Mouse (Mus musculus): ENCODE results near the gene Tbc1d1. TPM values are rescaled to one million over a fixed set of nuclear protein-coding genes. Genes with fewer than 3 reads are reported as not detected.

Tbc1d1 gene
- total RNA-seq (2021): 10 to 100 TPM; 22.2 to 24.3 TPM
- long read RNA-seq, full-length matches to known transcripts: 2 of 10 reads
- long read RNA-seq, partial matches to known transcripts: 4 of 10 reads
- long read RNA-seq, other reads (novel, unspliced or antisense): 4 of 10 reads

DNA sequence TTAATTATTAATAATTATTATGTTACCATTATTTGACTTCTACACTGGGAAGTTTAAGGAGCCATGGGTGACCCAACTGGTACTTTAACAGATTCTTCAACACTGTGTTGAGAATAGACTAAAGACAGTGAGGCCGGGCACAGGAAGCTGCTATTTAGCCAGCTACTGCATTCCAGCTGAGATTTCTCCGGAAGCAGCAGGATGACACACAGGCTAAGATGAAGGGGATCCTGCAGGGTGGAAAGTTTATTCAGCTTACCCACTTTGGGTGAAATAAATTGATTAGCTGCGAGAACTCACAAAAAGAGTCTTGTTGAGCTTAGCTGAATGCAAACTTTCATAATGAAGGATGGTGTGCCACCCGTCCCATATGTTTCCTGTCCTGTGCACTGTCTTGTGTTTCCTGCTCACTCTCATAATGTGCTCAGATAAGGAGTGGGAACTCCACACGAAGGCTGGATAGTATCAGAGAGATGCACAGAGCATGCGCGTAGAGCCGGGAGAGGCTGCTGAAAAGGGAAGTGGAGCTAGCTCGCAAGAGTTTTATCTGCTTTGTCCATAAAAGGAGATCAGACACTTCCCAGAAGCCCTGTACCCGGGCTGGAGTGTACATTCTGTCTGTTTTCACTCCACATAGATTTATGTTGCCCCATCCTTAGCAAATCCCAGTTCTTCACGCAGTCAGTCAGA is at the start of gene Tbc1d1:
Tbc1d1 (plus strand) TSS at position 445 of the 690 bp plus-strand sequence.
- DNase-seq (ENCODE audit: low spot score in 2 of 2): no peak

DNA sequence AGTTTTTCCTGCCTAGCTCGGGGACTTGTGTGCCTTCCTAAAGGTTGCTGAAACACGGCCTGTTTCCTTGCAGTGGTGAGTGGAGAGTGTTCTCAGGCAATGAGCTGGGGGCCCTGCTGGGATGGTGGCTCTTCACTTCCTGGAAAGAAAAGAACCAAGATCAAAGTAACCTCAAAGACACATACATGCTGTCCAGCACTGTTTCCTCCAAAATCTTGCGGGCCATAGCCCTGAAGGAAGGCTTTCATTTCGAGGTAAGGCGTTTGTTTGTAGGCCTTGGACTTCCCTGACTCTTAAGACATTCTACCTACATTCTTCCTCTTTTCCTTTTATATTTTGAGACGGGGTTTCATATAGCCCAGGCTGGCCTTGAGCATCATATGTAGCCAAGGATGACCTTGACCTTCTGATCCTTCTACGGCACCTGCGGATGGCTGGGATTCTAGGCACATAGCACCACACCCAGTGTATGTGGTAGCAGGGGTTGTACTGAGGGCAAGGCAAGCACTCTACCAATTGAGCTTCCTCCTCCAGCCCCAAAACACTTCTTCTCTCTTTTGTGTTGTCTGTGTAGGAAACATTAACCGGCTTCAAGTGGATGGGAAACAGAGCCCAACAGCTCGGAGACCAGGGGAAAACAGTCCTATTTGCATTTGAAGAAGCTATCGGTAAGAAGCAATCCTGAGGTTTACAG is 48.4 kb upstream of the Tbc1d1 start:
- no peak for DNase-seq (ENCODE audit: low spot score in 2 of 2)

DNA sequence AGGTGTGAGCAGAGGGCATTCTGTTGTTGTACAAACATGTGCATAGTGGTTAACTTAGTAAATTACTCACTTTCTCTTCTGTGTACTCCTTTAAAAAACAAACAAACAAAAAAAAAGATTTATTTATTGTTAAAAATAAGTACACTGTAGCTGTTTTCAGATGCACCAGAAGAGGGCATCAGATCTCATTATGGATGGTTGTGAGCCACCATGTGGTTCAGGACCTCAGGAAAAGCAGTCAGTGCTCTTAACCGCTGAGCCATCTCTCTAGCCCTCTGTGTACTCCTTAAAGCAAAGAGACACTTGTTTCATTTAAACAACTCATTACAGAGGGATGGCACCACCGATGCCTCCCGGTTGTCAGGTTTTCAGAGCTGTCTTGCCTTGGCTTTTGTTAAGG is 46.9 kb upstream of the Tbc1d1 start:
- no peak for DNase-seq (ENCODE audit: low spot score in 2 of 2)

DNA sequence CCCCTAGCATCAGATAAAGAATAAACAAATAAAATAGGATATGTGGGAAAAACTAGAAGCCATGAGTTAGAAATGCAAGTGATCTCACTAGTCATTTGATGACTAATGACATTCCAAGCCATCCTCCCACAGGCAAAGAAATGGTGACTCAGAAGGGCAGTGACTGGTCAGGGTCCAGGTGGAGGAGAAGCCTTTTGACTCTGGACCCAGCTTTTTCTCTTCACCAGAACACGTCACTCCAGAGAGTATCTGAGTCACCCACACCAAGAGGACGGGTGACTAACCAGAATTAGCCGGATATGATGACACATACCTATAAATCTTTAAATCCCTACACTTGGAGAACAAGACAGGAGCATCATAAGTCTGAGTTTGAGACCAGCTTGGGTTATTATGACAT is 43.7 kb upstream of the Tbc1d1 start:
- no peak for DNase-seq (ENCODE audit: low spot score in 2 of 2)

DNA sequence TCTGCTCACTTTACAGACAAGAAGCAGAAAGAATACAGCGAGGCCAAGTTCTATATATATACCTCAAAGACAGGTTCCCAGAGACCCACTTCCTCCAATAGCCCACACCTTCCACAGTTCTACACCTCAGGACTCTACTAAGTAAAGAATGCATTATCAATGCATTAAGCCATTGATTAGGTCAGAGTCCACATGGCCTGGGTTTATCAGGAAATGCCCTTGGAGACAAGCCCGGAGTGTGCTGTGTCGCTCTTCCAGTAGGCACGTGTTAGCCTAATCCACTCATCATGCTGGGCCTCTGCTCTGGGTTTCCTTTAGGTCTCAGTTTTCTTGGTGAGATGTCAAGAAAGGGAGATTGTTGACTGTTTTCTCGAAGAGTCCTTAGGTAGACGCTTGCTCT is 41.9 kb upstream of the Tbc1d1 start:
- DNase-seq (ENCODE audit: low spot score in 2 of 2): no peak

DNA sequence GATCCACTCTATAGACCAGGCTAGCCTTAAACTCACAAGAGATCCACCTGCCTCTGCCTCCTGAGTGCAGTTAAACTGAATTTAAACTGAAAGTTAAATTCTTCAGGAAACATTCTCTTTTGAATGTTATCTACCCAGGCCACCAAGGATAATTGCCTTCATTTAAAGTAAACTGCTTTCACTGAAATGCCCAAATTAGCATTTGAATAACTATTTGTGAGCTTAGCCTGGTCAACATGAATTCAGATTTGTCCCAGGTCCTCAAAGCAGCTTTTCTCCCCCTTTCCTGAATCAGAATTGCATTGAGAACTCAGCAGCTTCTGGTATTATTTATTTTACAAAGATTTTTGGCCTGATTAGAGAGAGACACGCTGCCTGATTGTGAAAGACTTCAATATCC is 38.9 kb upstream of the Tbc1d1 start:
- no peak for DNase-seq (ENCODE audit: low spot score in 2 of 2)

DNA sequence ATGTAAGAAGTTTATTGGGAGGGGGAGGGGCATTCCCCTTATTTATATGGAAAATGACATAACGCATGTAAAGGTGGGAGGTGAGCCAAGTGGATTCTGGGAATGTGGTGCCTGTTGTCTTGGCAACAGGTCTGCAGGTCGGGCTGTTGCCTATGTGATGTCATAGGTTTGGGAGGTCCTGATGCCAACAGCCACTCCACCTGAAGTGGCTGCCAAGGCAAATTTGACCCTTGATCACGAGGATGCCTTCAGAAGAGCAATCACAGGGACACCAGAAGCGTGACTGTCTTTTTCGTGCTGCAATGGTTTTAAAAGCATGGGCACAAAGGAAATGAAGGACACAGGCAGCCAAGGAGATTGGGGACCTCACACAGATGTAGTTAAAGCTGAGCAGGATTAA is 30.3 kb upstream of the Tbc1d1 start:
- DNase-seq (ENCODE audit: low spot score in 2 of 2): no peak

DNA sequence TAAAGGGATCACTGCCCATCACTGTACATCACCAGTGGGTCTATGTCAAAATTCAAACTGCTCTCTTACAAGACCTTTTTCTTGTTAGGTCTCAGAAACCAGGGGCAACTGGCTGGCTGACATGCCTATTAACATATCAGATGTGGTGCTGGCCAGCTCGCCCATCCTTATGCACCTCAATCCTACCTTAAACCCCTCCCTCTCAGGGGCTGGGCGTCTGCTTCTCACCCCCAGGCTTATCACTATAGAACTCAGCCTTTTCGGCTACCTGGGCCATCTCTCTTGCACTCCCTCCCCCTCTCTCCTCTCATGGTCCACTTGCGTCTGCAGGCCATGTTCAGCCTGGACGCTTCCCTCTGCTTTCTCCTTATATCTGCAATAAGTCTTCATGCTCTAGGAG is 24.6 kb upstream of the Tbc1d1 start:
- DNase-seq (ENCODE audit: low spot score in 2 of 2): no peak

DNA sequence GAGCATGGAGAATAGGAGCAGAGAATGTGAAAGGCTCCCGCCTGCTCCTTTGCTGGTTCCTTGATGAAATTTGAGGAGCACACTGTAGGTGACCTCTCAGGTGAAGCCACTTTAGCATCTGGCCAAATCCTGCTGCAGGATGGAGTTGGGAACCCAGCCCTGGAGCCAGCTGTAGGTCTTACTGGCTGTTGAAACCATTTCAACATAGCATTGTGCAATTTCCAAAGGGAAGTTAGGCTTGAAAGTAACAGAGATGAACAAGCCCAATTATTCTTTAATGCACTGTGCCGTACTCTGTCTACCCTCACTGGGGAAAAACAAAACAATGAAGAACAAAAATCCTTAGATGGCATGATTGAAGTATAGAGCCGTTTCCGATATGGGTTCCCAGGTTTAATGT is 22.2 kb upstream of the Tbc1d1 start:
- DNase-seq (ENCODE audit: low spot score in 2 of 2): no peak

DNA sequence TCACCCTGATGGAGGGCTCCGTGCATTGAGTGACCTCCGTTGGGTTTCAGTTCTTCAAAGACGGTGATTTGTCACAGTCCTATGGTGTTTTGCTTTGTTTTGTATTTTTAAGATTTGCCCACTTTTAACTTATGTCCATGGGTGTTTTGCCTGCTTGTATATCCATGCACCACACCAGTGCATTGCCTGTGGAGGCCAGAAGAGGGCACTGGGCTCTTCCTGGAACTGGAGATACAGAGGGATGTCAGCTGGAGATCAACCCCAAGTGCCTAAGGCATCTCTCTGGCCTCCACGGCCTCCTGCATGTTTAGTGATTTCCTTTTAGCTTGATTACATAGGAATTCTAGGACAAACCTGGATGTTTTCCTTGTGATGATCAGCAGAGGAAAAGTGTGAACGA is 19.8 kb upstream of the Tbc1d1 start:
- DNase-seq (ENCODE audit: low spot score in 2 of 2): no peak

DNA sequence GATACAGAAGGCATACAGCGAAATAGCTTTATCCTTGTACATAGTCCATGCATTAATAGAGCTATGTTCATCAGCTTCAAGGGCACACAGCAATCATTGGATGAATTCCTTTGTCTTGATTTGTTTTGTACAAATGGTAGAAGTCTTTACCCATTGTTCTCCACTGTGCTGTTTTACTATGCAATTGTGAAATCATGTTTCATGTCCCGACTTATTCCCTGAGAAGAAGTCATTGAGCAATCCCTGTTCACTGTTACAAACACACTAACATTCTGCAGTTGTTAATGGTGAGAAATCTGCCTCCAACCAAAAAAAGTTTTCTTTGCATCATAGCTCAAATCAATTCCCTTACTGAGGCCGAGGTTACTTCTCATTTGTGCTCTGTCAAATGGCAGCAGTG is 15.9 kb upstream of the Tbc1d1 start:
- no peak for DNase-seq (ENCODE audit: low spot score in 2 of 2)

DNA sequence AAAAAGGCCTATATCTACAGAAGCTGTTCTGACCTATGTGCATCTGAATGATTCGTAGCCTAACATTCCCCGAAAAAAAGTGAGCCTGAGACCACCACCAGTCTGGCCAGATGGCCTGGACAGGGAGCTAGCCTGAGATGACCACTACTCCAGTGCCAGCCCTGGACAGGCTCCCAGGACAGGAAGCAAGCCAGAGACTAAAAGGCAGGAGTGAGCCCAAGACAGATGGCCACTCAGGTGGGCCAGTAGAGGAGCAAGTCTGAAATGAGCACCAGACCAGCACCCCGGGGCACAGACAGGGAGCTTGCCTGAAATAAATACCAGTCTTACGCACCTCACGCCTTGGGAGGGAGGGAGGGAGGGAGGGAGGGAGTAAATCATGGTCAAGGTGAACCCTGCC is 11.8 kb upstream of the Tbc1d1 start:
- DNase-seq (ENCODE audit: low spot score in 2 of 2): no peak

DNA sequence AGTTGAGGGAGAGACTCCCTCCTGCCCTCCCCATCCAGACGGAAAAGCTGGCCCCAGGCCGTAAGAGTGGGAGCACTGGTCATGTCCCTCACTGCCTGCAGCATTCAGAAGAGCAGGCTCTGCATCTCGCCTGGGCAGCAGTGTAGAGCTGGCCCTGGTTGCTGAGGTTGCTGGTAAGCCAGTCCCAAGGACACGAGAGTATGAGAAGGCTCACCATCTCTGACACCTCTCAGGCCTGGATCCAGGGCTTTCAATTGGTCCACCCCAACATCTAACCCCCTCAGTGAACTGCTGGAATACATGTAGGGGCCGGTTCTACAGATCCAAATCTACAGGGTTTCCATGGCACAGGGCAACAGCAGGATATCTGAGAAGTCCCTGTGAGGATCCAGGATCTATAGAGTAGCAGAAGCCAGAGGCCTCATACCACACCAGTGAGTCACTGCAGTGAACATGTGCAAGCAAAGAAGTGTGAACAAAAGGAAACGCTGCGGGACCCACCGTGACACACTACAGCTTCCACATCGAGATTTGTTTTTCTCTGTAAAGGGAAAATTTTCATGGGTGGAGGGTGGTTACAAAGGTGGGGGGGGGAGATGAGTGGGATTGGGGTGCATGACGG is 9.6 kb upstream of the Tbc1d1 start:
- DNase-seq (ENCODE audit: low spot score in 2 of 2): no peak

DNA sequence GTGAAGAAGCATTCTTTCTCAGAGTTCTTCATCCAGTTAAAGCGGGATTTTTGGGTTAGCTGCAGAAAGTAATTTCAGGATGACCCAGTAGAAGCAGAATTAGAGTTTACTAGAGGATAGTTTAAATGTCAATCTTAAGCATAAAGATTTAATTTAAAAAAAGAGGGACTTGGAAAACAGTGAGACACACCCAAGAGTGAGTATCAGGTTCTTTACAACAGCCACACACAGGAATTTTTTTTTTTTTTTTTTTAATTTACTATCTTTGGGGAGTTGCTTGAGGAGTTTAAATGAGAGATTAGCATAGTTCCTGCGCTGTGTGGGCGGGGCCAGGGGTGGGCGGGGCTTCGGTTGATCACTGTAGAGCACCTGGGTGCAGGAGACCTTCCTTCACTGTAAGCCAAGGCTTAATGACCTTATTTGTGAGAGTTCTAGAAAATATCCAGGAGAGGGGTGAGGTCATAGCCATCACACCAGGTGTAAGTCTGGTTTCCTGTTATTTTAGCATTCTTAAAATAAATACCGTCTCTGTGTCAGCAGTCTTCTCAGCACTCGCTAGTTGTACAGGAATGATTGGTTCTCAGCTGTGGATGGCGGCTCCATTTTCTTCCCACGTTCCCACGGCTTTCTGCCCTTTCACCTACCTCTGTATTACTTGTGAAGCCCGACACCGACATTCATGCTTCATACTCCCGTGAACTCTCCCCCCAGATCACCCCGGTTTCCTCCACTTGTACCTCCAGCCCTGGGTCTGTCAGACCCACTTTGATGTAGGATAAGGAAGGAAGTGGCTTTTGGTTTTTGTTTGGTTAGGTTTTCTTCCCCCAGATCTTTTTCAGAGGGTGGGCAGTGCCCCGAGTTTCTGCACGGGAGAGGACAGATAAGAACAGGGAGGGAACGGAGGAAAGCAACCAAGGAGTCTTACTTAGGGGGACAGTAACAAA is 6.6 kb upstream of the Tbc1d1 start:
- DNase-seq (ENCODE audit: low spot score in 2 of 2): no peak

DNA sequence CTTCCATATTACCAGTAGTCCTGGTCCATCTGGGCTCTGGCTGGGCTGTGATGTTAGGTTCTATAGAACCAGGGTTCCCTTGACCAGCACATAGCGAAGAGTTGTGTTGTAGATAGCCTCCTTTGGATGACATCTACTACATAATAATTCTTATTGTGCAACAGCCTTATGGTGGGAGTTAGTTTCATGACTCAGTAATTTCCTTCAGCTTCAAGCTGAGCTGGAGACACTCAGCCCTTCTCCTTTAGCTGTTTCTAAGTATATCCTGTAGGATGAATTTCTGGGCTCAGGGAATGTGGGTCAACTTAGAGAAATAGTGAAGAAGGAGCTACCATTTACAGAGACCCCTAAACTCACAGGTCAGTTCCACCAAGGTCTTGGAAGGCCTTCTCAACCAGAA is 2.8 kb upstream of the Tbc1d1 start:
- no peak for DNase-seq (ENCODE audit: low spot score in 2 of 2)

DNA sequence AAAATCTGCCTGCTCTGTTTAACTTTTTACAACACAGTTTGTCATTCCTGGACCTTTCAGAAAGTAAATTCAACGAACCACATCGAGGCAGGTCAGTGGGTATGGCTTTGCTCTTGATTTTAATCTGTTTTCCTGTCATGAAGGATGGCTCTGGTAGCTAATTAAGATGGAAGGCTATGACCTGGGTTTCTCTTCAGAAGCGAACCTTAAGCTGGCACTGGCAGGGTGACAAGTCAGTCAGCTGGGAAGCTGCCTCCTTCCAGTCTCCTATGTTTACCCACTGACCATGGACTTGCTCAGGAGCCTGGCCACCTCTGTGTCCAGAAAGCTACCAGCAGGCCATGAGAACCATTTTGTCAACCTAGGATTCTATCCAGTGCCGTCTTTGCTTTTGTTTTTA is 474 bp downstream of the Tbc1d1 start:
- no peak for DNase-seq (ENCODE audit: low spot score in 2 of 2)

DNA sequence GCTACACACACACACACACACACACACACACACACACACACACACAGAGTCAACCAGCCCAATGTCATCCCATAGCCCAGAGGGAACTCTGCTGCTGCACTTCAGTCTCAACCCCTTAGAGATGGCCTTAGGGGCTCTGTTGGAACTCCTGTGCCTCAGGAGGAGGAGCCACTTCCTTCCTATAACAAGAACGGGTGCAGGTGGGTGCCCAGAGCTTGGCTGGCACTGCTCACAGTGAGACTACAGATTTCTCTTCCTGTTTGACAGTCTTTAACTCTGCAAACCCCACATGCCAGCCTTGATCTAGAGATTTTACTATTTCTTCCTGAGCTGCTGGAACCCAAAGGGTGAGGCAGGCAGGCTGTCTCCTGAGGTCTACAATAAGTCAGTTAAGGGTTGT is 1.8 kb downstream of the Tbc1d1 start:
- DNase-seq (ENCODE audit: low spot score in 2 of 2): no peak

DNA sequence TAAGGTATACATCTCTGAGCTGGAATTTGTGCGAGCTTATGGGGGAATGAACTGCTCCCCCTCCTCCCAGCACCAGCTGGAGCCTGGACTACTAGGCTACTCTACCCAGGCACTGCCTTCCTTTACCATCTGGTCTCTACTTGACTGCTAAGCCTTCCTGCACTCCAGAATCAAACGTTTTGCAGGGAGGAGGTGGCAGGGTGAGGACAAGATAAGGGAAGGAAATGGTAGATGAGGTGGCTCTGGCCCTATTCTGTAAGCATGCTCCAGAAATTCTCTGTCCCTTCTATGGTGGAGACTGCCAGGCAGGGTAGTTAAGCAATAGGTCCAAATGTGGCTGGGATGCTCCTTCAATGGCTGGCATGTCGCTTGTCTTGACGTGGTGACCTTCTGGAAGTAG is 2.4 kb downstream of the Tbc1d1 start:
- no peak for DNase-seq (ENCODE audit: low spot score in 2 of 2)

DNA sequence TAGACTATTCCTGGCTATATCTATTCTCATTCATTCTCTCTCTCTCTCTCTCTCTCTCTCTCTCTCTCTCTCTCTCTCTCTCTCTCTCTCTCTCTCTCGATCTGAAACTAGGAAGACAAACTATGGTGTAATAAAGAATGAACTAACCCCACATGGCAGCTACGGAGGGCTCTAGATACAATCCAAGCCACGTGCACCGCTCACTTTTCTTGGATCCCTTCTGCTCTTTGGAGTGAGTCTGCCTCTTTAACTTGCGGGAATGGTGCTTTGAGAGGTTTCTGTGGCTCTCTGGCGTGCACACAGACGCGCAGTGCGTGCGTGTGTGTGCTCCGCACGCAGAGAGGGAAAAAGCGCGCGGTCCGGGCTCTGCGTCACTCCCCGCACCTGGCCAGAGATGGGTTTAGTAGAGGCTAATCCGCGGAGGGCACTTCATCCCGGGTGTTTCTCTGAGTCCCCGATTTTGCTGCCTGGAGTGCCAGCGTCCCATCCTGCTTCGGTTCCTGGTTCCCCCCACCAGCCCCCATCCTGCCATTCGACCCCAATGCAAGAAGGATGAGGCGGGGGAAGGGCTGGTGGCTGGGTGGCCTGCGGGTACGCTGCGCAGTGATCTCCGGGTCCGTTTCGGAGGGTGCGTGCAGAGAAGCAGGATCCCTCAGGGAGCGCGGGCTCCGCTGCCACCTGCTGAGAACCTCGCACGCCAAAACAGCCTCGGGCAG is 3.1 kb downstream of the Tbc1d1 start:
- DNase-seq (ENCODE audit: low spot score in 2 of 2): peak; percentile 56 to 76

DNA sequence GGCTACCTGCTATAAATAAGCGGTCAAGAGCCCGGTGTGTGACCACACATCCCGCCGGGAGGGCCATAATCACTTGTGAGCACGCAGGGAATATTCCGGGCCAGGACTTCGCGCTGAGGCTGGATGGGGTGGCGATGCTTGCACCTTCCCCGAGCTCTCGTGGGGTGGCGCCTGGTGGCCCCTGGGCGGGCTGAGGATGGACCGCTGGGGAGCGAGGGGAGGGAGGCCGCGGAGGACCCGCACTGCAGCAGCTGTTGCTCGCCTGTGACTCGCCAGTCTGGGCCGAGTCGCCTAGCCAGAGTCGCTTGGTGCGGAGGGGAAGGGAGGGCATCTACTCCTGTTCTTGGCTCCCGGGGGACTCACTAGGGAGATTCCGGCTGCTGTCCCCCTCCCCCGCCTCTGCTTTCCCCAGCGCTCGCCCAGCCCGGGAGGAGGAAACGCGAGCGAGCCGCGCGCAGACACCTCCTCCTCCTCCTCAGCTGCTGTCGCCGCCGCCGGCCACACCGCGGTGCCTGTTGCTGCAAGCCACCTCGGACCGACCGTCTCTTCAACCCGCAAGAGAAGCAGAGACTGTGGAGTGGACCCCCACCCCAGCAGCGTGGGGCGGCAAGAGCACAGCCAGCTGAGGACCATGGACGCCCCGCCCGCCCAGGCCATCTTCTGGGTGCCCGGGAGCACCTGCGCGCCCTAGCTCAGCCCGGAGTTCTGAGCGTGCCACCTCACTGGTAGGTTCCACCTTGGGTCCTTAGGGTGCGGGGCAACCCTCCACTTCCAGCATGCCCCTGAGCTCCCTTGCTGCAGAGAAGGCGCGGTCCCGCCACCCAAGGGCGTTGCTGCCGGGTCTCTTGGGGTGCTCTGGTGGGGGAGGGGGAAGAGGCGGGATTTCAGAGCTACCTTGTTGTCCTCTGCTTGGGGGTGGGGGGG is 3.9 kb downstream of the Tbc1d1 start:
- peak; percentile 75 to 78 for DNase-seq (ENCODE audit: low spot score in 2 of 2)

Measured in layer of hippocampus, postnatal 10 days (tissue).